Mouse (Mus musculus) gastrocnemius, adult 2 months (tissue): ENCODE results near the gene Col5a3. TPM values are rescaled to one million over a fixed set of nuclear protein-coding genes. Genes with fewer than 3 reads are reported as not detected.

Experiments used
- DNase-seq: peaks from one replicate; pipeline ENCODE4 v3.0.0; 2022
- H3K27ac ChIP-seq: fragments of 200-600 bp; 2 replicates; pipeline ENCODE4 v1.8.1; 2022; ENCODE audit warnings: mild to moderate bottlenecking
- H3K4me3 ChIP-seq: fragments of 200-600 bp; 2 replicates; pipeline ENCODE4 v1.8.1; 2022; ENCODE audit warnings: mild to moderate bottlenecking, moderate library complexity
- CTCF ChIP-seq: fragments of 200-600 bp; IDR thresholded peaks from 2 replicates; pipeline ENCODE4 v1.8.1; 2022; ENCODE audit warnings: antibody characterized with exemption, mild to moderate bottlenecking, moderate library complexity
- intact Hi-C: fragments of 180-260 bp; cut with DNase I; formaldehyde crosslinking; loops from one replicate; pipeline ENCODE4 v1.15.1; 2025
- total RNA-seq, 2 experiments: library from RNA; stranded (reverse); gene quantifications; 2 replicates each; pipeline ENCODE4 v1.2.3; 2021

The Col5a3 gene
- total RNA-seq, 2 experiments from 2014 or later, result 12.8 to 22.5 TPM

DNA sequence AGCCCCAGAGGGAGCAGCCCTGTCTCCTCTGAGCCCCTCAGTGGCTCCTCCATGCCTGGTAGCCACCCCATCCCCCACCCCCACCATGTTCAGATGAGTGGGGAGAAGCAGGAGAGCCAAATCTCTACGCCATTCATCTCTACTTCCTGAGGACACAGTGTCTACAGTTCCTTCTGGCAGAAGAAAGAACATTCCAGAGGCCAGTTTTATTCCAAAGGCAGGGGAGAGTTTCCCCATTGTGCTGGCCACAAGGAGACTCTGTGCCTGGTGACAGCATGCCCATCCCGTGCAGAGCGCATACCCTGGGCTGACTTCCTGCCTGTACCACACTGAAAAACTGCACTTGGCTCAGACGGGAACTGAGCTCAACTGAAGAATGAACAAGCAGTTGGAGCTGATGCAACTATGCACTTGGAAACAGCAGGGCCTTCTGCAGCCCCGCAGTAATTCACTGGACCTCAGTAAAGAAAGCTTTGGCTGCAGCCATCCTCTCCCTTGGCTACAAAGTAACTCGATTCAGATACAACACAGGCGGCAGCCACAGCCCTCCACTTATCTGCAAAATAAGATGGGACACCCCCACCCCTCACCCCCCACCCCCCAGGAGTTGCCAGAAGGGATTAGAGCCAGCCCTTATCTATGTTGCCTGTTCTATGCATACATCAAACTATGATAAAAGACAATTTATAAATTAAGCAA lies 20.6 kb downstream of the Col5a3 start:
- DNase-seq, result peak; percentile 60
- no peak overlapping the region for H3K4me3 ChIP-seq
- intact Hi-C loops, result no loop called here
- TF ChIP-seq CTCF, result no peak
- peak overlapping the region; percentile 71 for H3K27ac ChIP-seq

GRCm38 (mm10) chr9:20790345-20790744 lies 24.5 kb downstream of the Col5a3 start:
- intact Hi-C loops, result no loop called here
- Histone ChIP-seq H3K4me3 (no peak overlapping the region), H3K27ac (no peak overlapping the region)
- no peak for DNase-seq
- no peak for TF ChIP-seq CTCF

GRCm38 (mm10) chr9:20789651-20790050 lies 25.2 kb downstream of the Col5a3 start:
- no peak overlapping the region for H3K4me3 ChIP-seq
- H3K27ac ChIP-seq, result no peak overlapping the region
- no peak for DNase-seq
- intact Hi-C loops, result no loop called here
- TF ChIP-seq CTCF, result no peak

GRCm38 (mm10) chr9:20787992-20788391 lies 26.9 kb downstream of the Col5a3 start:
- H3K4me3 ChIP-seq, result no peak overlapping the region
- peak; percentile 14; the same call in 1 of the 2 replicates for TF ChIP-seq CTCF
- H3K27ac ChIP-seq, result no peak overlapping the region
- intact Hi-C loops, result no loop called here
- DNase-seq, result no peak

DNA sequence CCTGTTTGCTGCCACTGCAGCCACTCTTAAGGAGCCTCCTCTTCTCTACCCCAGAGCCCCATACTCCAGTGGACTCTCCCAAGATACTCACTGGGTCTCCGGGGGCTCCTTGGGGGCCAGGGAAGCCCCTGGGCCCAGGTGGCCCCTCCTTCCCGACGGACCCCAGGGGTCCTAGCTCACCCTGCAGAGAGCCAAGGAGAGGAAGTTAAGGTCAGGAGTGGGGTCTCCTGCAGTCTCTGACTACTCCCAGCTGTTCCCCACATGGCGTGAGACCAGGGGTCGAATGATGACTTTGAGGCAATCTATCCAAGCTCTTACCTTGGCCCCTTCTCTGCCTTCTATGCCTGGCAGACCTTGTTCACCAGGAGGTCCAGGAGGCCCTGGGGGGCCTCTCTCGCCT lies 29.8 kb downstream of the Col5a3 start:
- Histone ChIP-seq H3K27ac (no peak overlapping the region), H3K4me3 (no peak overlapping the region)
- no peak for DNase-seq
- TF ChIP-seq CTCF, result no peak
- intact Hi-C loops, result no loop called here

GRCm38 (mm10) chr9:20781286-20781685 lies 33.6 kb downstream of the Col5a3 start:
- no peak for TF ChIP-seq CTCF
- intact Hi-C loops, result no loop called here
- no peak for DNase-seq
- H3K27ac ChIP-seq, result no peak overlapping the region
- no peak overlapping the region for H3K4me3 ChIP-seq

- no peak for TF ChIP-seq CTCF
- intact Hi-C loops, result no loop called here
- Histone ChIP-seq H3K27ac (no peak overlapping the region), H3K4me3 (no peak overlapping the region)
- DNase-seq, result no peak
Observed at GRCm38 (mm10) chr9:20765274-20765673, 49.6 kb downstream of the Col5a3 start.

- no peak for TF ChIP-seq CTCF
- no peak overlapping the region for H3K4me3 ChIP-seq
- no peak overlapping the region for H3K27ac ChIP-seq
- intact Hi-C loops, result no loop called here
- peak; percentile 37 for DNase-seq
Observed at GRCm38 (mm10) chr9:20763099-20763498, 51.8 kb downstream of the Col5a3 start.

DNA sequence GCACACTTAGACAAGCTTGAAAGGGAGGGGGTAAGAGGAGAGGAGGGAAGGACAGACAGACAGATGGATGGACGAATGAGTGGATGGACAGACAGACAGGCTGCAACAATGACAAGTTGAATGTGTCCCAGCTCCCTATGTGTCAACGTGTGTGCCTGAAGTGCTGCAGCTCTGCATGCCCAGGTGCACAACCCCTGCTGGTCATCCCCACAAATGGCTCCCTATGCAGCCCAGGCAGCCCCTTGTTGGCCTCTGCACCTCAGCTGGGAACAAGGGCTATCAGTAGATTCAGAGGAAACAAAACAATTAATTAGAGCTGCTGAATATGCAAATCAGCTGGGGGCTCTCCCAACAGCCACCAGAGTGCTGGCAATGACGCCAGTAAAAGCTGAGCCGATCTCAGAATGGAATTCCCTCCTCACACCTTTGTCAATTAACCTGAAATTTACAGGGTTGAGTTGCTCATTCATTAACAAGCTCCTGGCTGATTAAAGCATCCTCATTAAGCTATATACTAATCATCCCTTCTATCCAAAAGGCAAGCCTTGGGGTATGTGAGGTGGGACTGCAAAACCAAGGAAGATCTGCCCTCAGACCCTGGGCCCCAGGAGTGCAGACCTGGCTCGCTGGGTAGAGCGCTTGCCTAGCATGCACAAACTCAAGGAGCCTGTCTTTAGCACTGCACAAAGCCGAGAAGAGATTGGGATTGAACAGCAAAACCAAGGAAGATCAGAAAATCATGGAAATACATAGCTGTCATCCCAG lies 52.5 kb downstream of the Col5a3 start:
- Histone ChIP-seq H3K4me3 (no peak overlapping the region), H3K27ac (no peak overlapping the region)
- TF ChIP-seq CTCF, result no peak
- no peak for DNase-seq
- intact Hi-C loops, result no loop called here

DNA sequence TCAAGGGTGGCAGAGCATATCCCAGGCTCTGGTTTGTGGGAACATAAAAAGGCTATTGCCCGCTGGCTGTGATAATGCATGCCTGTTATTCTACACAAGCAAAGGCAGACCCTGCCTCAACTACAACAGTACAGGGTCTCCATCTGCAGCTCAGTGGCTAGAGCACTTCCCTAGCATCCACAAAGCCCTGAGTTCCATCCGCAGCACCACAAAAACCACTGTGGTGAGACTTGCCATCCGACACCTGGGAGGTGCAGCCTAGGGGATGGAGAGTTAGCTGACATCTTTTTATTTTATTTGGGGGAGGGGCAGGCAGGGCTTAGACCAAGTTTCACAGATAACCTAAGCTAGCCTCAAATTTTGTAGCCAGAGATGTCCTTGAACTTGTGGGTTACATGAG lies 53.5 kb downstream of the Col5a3 start:
- peak overlapping the region; percentile 76 for H3K27ac ChIP-seq
- intact Hi-C loops, result no loop called here
- DNase-seq, result no peak
- H3K4me3 ChIP-seq, result no peak overlapping the region
- no peak for TF ChIP-seq CTCF

DNA sequence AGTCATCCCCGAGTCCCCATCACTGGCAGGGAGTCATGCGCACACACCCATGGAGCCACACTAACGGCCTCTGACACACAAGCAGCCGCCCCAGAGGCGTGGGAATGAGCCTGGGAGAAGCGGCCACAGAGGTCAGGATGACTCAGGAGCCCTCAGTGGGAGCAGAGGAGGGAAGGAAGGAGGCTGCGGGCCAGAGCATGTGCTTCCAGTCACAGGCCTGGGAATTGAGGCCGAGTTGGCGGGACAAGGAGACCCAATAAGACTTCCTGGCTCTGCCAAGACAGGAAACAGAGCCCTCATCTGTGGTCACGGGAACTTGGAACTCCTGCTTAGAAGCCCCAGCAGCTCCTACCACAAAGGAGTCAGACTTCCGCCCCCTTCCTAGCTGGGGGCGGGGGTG lies 54.1 kb downstream of the Col5a3 start:
- H3K4me3 ChIP-seq, result no peak overlapping the region
- peak overlapping the region; percentile 76 for H3K27ac ChIP-seq
- no peak for TF ChIP-seq CTCF
- intact Hi-C loops, result no loop called here
- DNase-seq, result peak; percentile 90

DNA sequence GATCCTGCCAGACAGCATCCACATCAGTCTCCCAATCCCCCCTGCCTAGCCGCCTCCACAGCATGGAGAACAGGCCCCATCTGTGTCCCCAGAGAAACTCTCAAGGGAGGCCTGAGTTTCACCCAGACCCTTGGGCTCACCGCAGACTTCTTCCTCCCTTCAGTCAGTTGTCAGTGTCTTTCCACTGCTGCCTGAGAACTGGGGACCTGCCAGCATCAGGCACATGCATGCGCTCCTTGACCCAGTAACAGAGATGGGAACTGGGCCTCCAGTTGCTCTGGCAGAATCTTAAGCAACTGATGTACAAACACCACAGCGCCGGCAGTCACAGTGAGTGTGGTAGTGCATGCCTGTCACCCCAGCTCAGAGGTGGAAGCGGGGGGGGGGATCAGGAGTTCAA lies 56.0 kb downstream of the Col5a3 start:
- intact Hi-C loops, result no loop called here
- DNase-seq, result peak; percentile 61
- Histone ChIP-seq H3K27ac (peak overlapping the region; percentile 46), H3K4me3 (no peak overlapping the region)
- no peak for TF ChIP-seq CTCF

- H3K4me3 ChIP-seq, result no peak overlapping the region
- intact Hi-C loops, result no loop called here
- no peak for DNase-seq
- H3K27ac ChIP-seq, result peak overlapping the region; percentile 46
- no peak for TF ChIP-seq CTCF
Observed at GRCm38 (mm10) chr9:20758243-20758642, 56.6 kb downstream of the Col5a3 start.
